Mouse (Mus musculus) forebrain, embryonic 13.5 days (tissue): ENCODE measurements around the gene Hsp90aa1. TPM values are rescaled to one million over a fixed set of nuclear protein-coding genes. Genes with fewer than 3 reads are reported as not detected.
"Not testable (repeated sequence)": the region's sequence is repeated elsewhere in the genome, so short reads cannot be mapped to it uniquely, and the experiment has no call there.

ENCODE experiments used
- ATAC-seq: fragments of 200-750 bp; cut with Nextera tagmentation; 2 replicates; pipeline ENCODE4 v1.8.0; 2017
- H3K27ac ChIP-seq: fragments of 300-500 bp; sonication (generic); 2 replicates; pipeline ENCODE4 v1.5.1; 2015; ENCODE audit warnings: inconsistent platforms, mild to moderate bottlenecking, moderate library complexity
- H3K27me3 ChIP-seq: fragments of 300-500 bp; sonication (generic); 2 replicates; pipeline ENCODE4 v1.6.1; 2015; ENCODE audit warnings: mild to moderate bottlenecking, inconsistent platforms
- H3K36me3 ChIP-seq: fragments of 300-500 bp; sonication (generic); 2 replicates; pipeline ENCODE4 v1.6.1; 2015; ENCODE audit warnings: mild to moderate bottlenecking, inconsistent platforms; ENCODE audit not compliant: poor library complexity, severe bottlenecking
- H3K4me1 ChIP-seq: fragments of 300-500 bp; sonication (generic); 2 replicates; pipeline ENCODE4 v1.6.1; 2015; ENCODE audit warnings: inconsistent platforms
- H3K4me2 ChIP-seq: fragments of 300-500 bp; sonication (generic); 2 replicates; pipeline ENCODE4 v1.6.1; 2015; ENCODE audit warnings: inconsistent platforms, mild to moderate bottlenecking, moderate library complexity
- H3K4me3 ChIP-seq: fragments of 300-500 bp; sonication (generic); 2 replicates; pipeline ENCODE4 v1.5.1; 2015; ENCODE audit warnings: mild to moderate bottlenecking, inconsistent platforms
- H3K9ac ChIP-seq: fragments of 300-500 bp; sonication (generic); 2 replicates; pipeline ENCODE4 v1.6.1; 2015; ENCODE audit warnings: mild to moderate bottlenecking, inconsistent platforms
- H3K9me3 ChIP-seq: fragments of 300-500 bp; sonication (generic); replicated peaks from 2 replicates; pipeline ENCODE4 v1.6.1; 2016; ENCODE audit warnings: inconsistent platforms
- WGBS: fragments of 180-500 bp; shearing (Covaris S2); methylation state at CpG from one replicate; pipeline ENCODE4 v1.1.7; 2015; 5-methylcytosine and 5-hydroxymethylcytosine counted together
- polyA plus RNA-seq: library from polyadenylated mRNA; unstranded; fragments of >200 nt; fragmentation: Nextera tagmentation; extraction: Ambion mirVana; gene quantifications from 2 replicates; pipeline ENCODE4 v1.2.1, GENCODE M21; 2015

Hsp90aa1 gene
- polyA plus RNA-seq, 1 experiment from 2014 or later: 1,490 TPM

- H3K4me2 ChIP-seq: no peak overlapping the region
Observed at GRCm38 (mm10) chr12:110697457-110697856, 5.1 kb downstream of the Hsp90aa1 start.

GRCm38 (mm10) chr12:110696975-110697400, 5.5 kb downstream of the Hsp90aa1 start:
- WGBS: 47% methylated on average over 9 of the region's 9 CpGs
- Histone ChIP-seq H3K4me3 (peak overlapping the region; percentile 98), H3K36me3 (peaks cover 21% of the 10 kb centered on the region), H3K9ac (peak overlapping the region; percentile 85), H3K9me3 (no peaks in the 10 kb centered on the region), H3K27ac (peak overlapping the region; percentile 81), H3K27me3 (peaks cover 3% of the 10 kb centered on the region; the same call in 1 of the 2 replicates), H3K4me1 (peaks cover 20% of the 10 kb centered on the region), H3K4me2 (peak overlapping the region; percentile 67)
- no peak for ATAC-seq

More at GRCm38 (mm10) chr12:110697457-110697856, 5.1 kb downstream of the Hsp90aa1 start:
- H3K4me3 ChIP-seq: no peak overlapping the region; the same call in 1 of the 2 replicates
- H3K27me3 ChIP-seq: peaks cover 3% of the 10 kb centered on the region; the same call in 1 of the 2 replicates
- H3K27ac ChIP-seq: no peak overlapping the region
- 71% methylated on average over 5 of the region's 5 CpGs for WGBS
- ATAC-seq: no peak
- no peaks in the 10 kb centered on the region for H3K9me3 ChIP-seq
- H3K9ac ChIP-seq: no peak overlapping the region
- peaks cover 20% of the 10 kb centered on the region for H3K4me1 ChIP-seq
- H3K36me3 ChIP-seq: peaks cover 19% of the 10 kb centered on the region

- ATAC-seq: peak; percentile 96
- H3K4me2 ChIP-seq: peak overlapping the region; percentile 68
- peak overlapping the region; percentile 98 for H3K4me3 ChIP-seq
- peaks cover 3% of the 10 kb centered on the region; the same call in 1 of the 2 replicates for H3K27me3 ChIP-seq
- H3K9ac ChIP-seq: peak overlapping the region; percentile 99
- no peaks in the 10 kb centered on the region for H3K9me3 ChIP-seq
- peak overlapping the region; percentile 97 for H3K27ac ChIP-seq
- peaks cover 27% of the 10 kb centered on the region for H3K36me3 ChIP-seq
- under 1% methylated on average over 89 of the region's 89 CpGs for WGBS
- peaks cover 20% of the 10 kb centered on the region for H3K4me1 ChIP-seq
Observed at GRCm38 (mm10) chr12:110696173-110696974, 6.2 kb downstream of the Hsp90aa1 start.

GRCm38 (mm10) chr12:110695676-110696171, 6.8 kb downstream of the Hsp90aa1 start:
- ATAC-seq: peak; percentile 36; the same call in 1 of the 2 replicates
- under 1% methylated on average over 48 of the region's 55 CpGs for WGBS

GRCm38 (mm10) chr12:110693378-110693777, 9.2 kb downstream of the Hsp90aa1 start:
- ATAC-seq, H3K9ac ChIP-seq, H3K9me3 ChIP-seq, H3K4me3 ChIP-seq, H3K27me3 ChIP-seq, H3K27ac ChIP-seq: not testable (repeated sequence)
- Histone ChIP-seq H3K36me3 (peaks cover 53% of the 10 kb centered on the region), H3K4me1 (peaks cover 21% of the 10 kb centered on the region), H3K4me2 (peak overlapping the region; percentile 24; the same call in 1 of the 2 replicates)
- 58% methylated on average over 5 of the region's 5 CpGs for WGBS

More at GRCm38 (mm10) chr12:110695676-110696171, 6.8 kb downstream of the Hsp90aa1 start:
- Histone ChIP-seq H3K9ac (peak overlapping the region; percentile 99), H3K27me3 (peaks cover 3% of the 10 kb centered on the region; the same call in 1 of the 2 replicates), H3K4me2 (peak overlapping the region; percentile 68), H3K4me3 (peak overlapping the region; percentile 98), H3K4me1 (peaks cover 20% of the 10 kb centered on the region), H3K36me3 (peaks cover 29% of the 10 kb centered on the region), H3K27ac (peak overlapping the region; percentile 97), H3K9me3 (no peaks in the 10 kb centered on the region)

GRCm38 (mm10) chr12:110689919-110690643, 12.4 kb downstream of the Hsp90aa1 start:
- no peaks in the 10 kb centered on the region for H3K27me3 ChIP-seq
- H3K4me1 ChIP-seq: peaks cover 22% of the 10 kb centered on the region

GRCm38 (mm10) chr12:110688921-110689320, 13.6 kb downstream of the Hsp90aa1 start:
- WGBS: 86% methylated on average over 3 of the region's 3 CpGs
- Histone ChIP-seq H3K36me3 (peaks cover 73% of the 10 kb centered on the region), H3K4me1 (peaks cover 13% of the 10 kb centered on the region; the same call in 1 of the 2 replicates)
- H3K27me3 ChIP-seq, H3K4me2 ChIP-seq, H3K27ac ChIP-seq, H3K9me3 ChIP-seq, H3K4me3 ChIP-seq, ATAC-seq, H3K9ac ChIP-seq: not testable (repeated sequence)

More at GRCm38 (mm10) chr12:110689919-110690643, 12.4 kb downstream of the Hsp90aa1 start:
- no peak for ATAC-seq
- Histone ChIP-seq H3K36me3 (peaks cover 81% of the 10 kb centered on the region), H3K4me2 (no peak overlapping the region), H3K4me3 (no peak overlapping the region), H3K9ac (no peak overlapping the region), H3K27ac (no peak overlapping the region), H3K9me3 (no peaks in the 10 kb centered on the region)
- 87% methylated on average over 6 of the region's 6 CpGs for WGBS

- Histone ChIP-seq H3K27me3 (no peaks in the 10 kb centered on the region), H3K9me3 (no peaks in the 10 kb centered on the region), H3K27ac (peak overlapping the region; percentile 40; the same call in 1 of the 2 replicates), H3K4me3 (no peak overlapping the region), H3K36me3 (peaks cover 67% of the 10 kb centered on the region), H3K4me2 (no peak overlapping the region), H3K9ac (no peak overlapping the region), H3K4me1 (peaks cover 7% of the 10 kb centered on the region; the same call in 1 of the 2 replicates)
- WGBS: 73% methylated on average over 12 of the region's 12 CpGs
- ATAC-seq: peak; percentile 57; the same call in 1 of the 2 replicates
Observed at GRCm38 (mm10) chr12:110687894-110688734, 14.4 kb downstream of the Hsp90aa1 start.

- Histone ChIP-seq H3K36me3 (peaks cover 31% of the 10 kb centered on the region), H3K9me3 (no peaks in the 10 kb centered on the region), H3K27ac (no peak overlapping the region), H3K4me2 (no peak overlapping the region), H3K4me3 (no peak overlapping the region), H3K4me1 (peaks cover 11% of the 10 kb centered on the region; the same call in 1 of the 2 replicates), H3K9ac (no peak overlapping the region), H3K27me3 (no peaks in the 10 kb centered on the region)
- no CpG with 5 or more reads among the region's 1 CpGs for WGBS
- no peak for ATAC-seq
Observed at GRCm38 (mm10) chr12:110683580-110683979, 18.9 kb downstream of the Hsp90aa1 start.

- Histone ChIP-seq H3K36me3 (peaks cover 22% of the 10 kb centered on the region), H3K27me3 (no peaks in the 10 kb centered on the region), H3K4me1 (0 out of 2 replicates have a peak, but pooled peaks cover 4% of the 10 kb centered on the region), H3K4me2 (no peak within 1 kb of the TSS), H3K9ac (0 out of 2 replicates have a peak within 1 kb of the TSS, but pooled peaks have one; percentile 8), H3K4me3 (no peak within 1 kb of the TSS), H3K27ac (no peak within 1 kb of the TSS), H3K9me3 (no peaks in the 10 kb centered on the region)
- WGBS: 78% methylated on average over 9 of the region's 9 CpGs
- ATAC-seq: no peak
Observed at GRCm38 (mm10) chr12:110682561-110683299, 19.8 kb downstream of the Hsp90aa1 start, which contains the start of gene 1700001K19Rik. TSS of gene 1700001K19Rik (minus strand) at chr12:110682619.
